Mouse (Mus musculus): ENCODE data around the gene Sost.

- TF ChIP-seq TAL1 (IDR thresholded peaks at IDR 0.05; ENCODE audit: low read length) = no peak
- TF ChIP-seq GATA1 (IDR thresholded peaks at IDR 0.05; ENCODE audit: low read length) = no peak
Measured at GRCm38 (mm10) chr11:101957476-101957875, 9.3 kb downstream of the Sost start.

All from erythroblast, embryonic 14.5 days (primary cell).